Mouse (Mus musculus): ENCODE data around the gene 4930407I10Rik. TPM values are rescaled to one million over a fixed set of nuclear protein-coding genes. Genes with fewer than 3 reads are reported as not detected.

4930407I10Rik gene
- total and polyA plus RNA-seq, 3 experiments: not detected

DNA sequence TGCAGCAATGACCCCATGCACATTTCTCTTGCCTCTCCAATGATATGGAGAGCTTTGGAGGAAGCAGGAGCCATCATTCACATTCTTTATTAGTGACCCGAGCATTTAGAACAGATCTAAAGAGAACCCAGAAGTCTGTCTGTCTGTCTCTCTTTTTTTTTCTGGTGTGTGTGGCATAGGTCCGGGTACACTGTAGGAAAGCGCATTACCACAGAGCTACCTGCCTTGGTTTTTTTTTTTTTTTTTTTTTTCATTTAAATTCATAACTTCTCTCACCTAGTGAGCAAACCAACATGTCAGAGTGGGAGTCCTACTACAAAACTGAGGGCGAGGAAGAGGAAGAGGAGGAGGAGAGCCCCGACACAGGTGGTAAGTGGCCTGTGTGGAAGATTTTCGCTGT lies 42.1 kb upstream of the 4930407I10Rik start:
- H3K27me3 ChIP-seq (ENCODE audit: control insufficient read depth in 1 of 2, insufficient read depth in 2 of 2, low read length in 2 of 2): no peaks in the 10 kb centered on the region
- H3K27ac ChIP-seq (ENCODE audit: control insufficient read depth, low read depth, low read length): peak overlapping the region; percentile 59

GRCm38 (mm10) chr15:82017461-82017860 lies 41.5 kb upstream of the 4930407I10Rik start:
- peaks cover 12 to 31% of the 10 kb centered on the region in 2 experiments for H3K36me3 ChIP-seq (ENCODE audit: control insufficient read depth in 1 of 2, insufficient read depth in 2 of 2, low read length in 2 of 2)
- peak; percentile 53 for DNase-seq (ENCODE audit: low read depth, low spot score)
- no peaks in the 10 kb centered on the region for H3K27me3 ChIP-seq (ENCODE audit: control insufficient read depth in 1 of 2, insufficient read depth in 2 of 2, low read length in 2 of 2)
- peak overlapping the region; percentile 23 to 88 for H3K4me3 ChIP-seq (ENCODE audit: control insufficient read depth in 1 of 2, insufficient read depth in 1 of 2, low read depth in 2 of 2, low read length in 2 of 2)
- peak overlapping the region; percentile 84 for H3K9ac ChIP-seq (ENCODE audit: control insufficient read depth, low read depth, low read length, poor library complexity, severe bottlenecking)
- H3K79me2 ChIP-seq (ENCODE audit: control insufficient read depth, insufficient read depth, low read length, poor library complexity): peaks cover 40% of the 10 kb centered on the region
- TF ChIP-seq ZNF384 (IDR thresholded peaks at IDR 0.05; ENCODE audit: low read depth, low read length) (peak; percentile 5; the same call in 1 of the 2 replicates), CTCF (IDR thresholded peaks at IDR 0.05 in 2 of 3, conservative IDR thresholded peaks at IDR 0.05 in 1 of 3; ENCODE audit: control insufficient read depth in 1 of 3, insufficient read depth in 1 of 3, low read depth in 2 of 3, low read length in 3 of 3, poor library complexity in 1 of 3, severe bottlenecking in 1 of 3) (peak in 1 of 3 experiments; percentile 9; a peak in 1 of 6 replicates), TCF12 (IDR thresholded peaks at IDR 0.05; ENCODE audit: low read depth, low read length) (no peak), ZMIZ1 (IDR thresholded peaks at IDR 0.05; ENCODE audit: low read depth, low read length) (no peak)
- H3K9me3 ChIP-seq (replicated peaks; ENCODE audit: insufficient read depth, low read length): no peaks in the 10 kb centered on the region
- no peak overlapping the region for H3K27ac ChIP-seq (ENCODE audit: control insufficient read depth, low read depth, low read length)
- peaks cover 8 to 26% of the 10 kb centered on the region in 2 experiments; a peak in 3 of 4 replicates for H3K4me1 ChIP-seq (ENCODE audit: control insufficient read depth in 1 of 2, insufficient read depth in 2 of 2, low read length in 2 of 2)

More for the DNA sequence above, 42.1 kb upstream of the 4930407I10Rik start:
- peak overlapping the region; percentile 81 to 88 for H3K4me3 ChIP-seq (ENCODE audit: control insufficient read depth in 1 of 2, insufficient read depth in 1 of 2, low read depth in 2 of 2, low read length in 2 of 2)
- peaks cover 12 to 31% of the 10 kb centered on the region in 2 experiments for H3K36me3 ChIP-seq (ENCODE audit: control insufficient read depth in 1 of 2, insufficient read depth in 2 of 2, low read length in 2 of 2)
- peak; percentile 50 for DNase-seq (ENCODE audit: low read depth, low spot score)
- peak; percentile 96 for TF ChIP-seq CHD1 (IDR thresholded peaks at IDR 0.05; ENCODE audit: low read depth, low read length)
- TF ChIP-seq ZNF384 (IDR thresholded peaks at IDR 0.05; ENCODE audit: low read depth, low read length): peak; percentile 82
- TF ChIP-seq MAFK (IDR thresholded peaks at IDR 0.05; ENCODE audit: borderline replicate concordance, low read depth, low read length): no peak
- TF ChIP-seq RAD21 (IDR thresholded peaks at IDR 0.05; ENCODE audit: low read depth, low read length): no peak
- H3K4me1 ChIP-seq (ENCODE audit: control insufficient read depth in 1 of 2, insufficient read depth in 2 of 2, low read length in 2 of 2): peaks cover 8 to 26% of the 10 kb centered on the region in 2 experiments; a peak in 3 of 4 replicates
- H3K79me2 ChIP-seq (ENCODE audit: control insufficient read depth, insufficient read depth, low read length, poor library complexity): peaks cover 41% of the 10 kb centered on the region
- H3K9me3 ChIP-seq (replicated peaks; ENCODE audit: insufficient read depth, low read length): no peaks in the 10 kb centered on the region
- H3K9ac ChIP-seq (ENCODE audit: control insufficient read depth, low read depth, low read length, poor library complexity, severe bottlenecking): peak overlapping the region; percentile 84

- Histone ChIP-seq H3K4me1 (ENCODE audit: control insufficient read depth in 1 of 2, insufficient read depth in 2 of 2, low read length in 2 of 2) (peaks cover 3 to 21% of the 10 kb centered on the region in 2 experiments; a peak in 3 of 4 replicates), H3K79me2 (ENCODE audit: control insufficient read depth, insufficient read depth, low read length, poor library complexity) (peaks cover 31% of the 10 kb centered on the region), H3K36me3 (ENCODE audit: control insufficient read depth in 1 of 2, insufficient read depth in 2 of 2, low read length in 2 of 2) (peaks cover 14 to 25% of the 10 kb centered on the region in 2 experiments), H3K27ac (ENCODE audit: control insufficient read depth, low read depth, low read length) (peak overlapping the region; percentile 47; the same call in 1 of the 2 replicates), H3K9ac (ENCODE audit: control insufficient read depth, low read depth, low read length, poor library complexity, severe bottlenecking) (0 out of 2 replicates have a peak overlapping the region, but pooled peaks have one; percentile 10), H3K27me3 (ENCODE audit: control insufficient read depth in 1 of 2, insufficient read depth in 2 of 2, low read length in 2 of 2) (no peaks in the 10 kb centered on the region), H3K4me3 (ENCODE audit: control insufficient read depth in 1 of 2, insufficient read depth in 1 of 2, low read depth in 2 of 2, low read length in 2 of 2) (no peak overlapping the region), H3K9me3 (replicated peaks; ENCODE audit: insufficient read depth, low read length) (no peaks in the 10 kb centered on the region)
- TF ChIP-seq RAD21 (IDR thresholded peaks at IDR 0.05; ENCODE audit: low read depth, low read length) (no peak), EP300 (IDR thresholded peaks at IDR 0.05; ENCODE audit: low read depth in 1 of 2, low read length in 2 of 2) (peak in 1 of 2 experiments; percentile 19; a peak in 1 of 4 replicates), KAT2A (conservative IDR thresholded peaks at IDR 0.05; ENCODE audit: low read depth, low read length) (no peak), ETS1 (IDR thresholded peaks at IDR 0.05; ENCODE audit: low read depth, low read length) (peak; percentile 70; the same call in 1 of the 2 replicates), TAL1 (IDR thresholded peaks at IDR 0.05; ENCODE audit: low read length) (no peak), POLR2A (IDR thresholded peaks at IDR 0.05; ENCODE audit: control insufficient read depth in 1 of 2, insufficient read depth in 1 of 2, low read depth in 1 of 2, low read length in 2 of 2, poor library complexity in 1 of 2) (no peak), MAFK (IDR thresholded peaks at IDR 0.05; ENCODE audit: borderline replicate concordance, low read depth, low read length) (no peak), BHLHE40 (IDR thresholded peaks at IDR 0.05; ENCODE audit: borderline replicate concordance, low read depth, low read length) (no peak), ZNF384 (IDR thresholded peaks at IDR 0.05; ENCODE audit: low read depth, low read length) (no peak), CTCF (IDR thresholded peaks at IDR 0.05 in 2 of 3, conservative IDR thresholded peaks at IDR 0.05 in 1 of 3; ENCODE audit: control insufficient read depth in 1 of 3, insufficient read depth in 1 of 3, low read depth in 2 of 3, low read length in 3 of 3, poor library complexity in 1 of 3, severe bottlenecking in 1 of 3) (no peak), MEF2A (IDR thresholded peaks at IDR 0.05; ENCODE audit: extremely low read depth, insufficient replicate concordance, low read depth, low read length, poor library complexity, severe bottlenecking) (no peak), HCFC1 (IDR thresholded peaks at IDR 0.05; ENCODE audit: low read depth, low read length) (no peak), SIN3A (IDR thresholded peaks at IDR 0.05; ENCODE audit: low read length) (no peak), MXI1 (IDR thresholded peaks at IDR 0.05; ENCODE audit: low read depth, low read length) (no peak; the same call in 1 of the 2 replicates), NELFE (IDR thresholded peaks at IDR 0.05; ENCODE audit: low read depth, low read length) (no peak)
- peak; percentile 51 for DNase-seq (ENCODE audit: low read depth, low spot score)
These were observed 39.7 kb upstream of the 4930407I10Rik start for GRCm38 (mm10) chr15:82019288-82019687.

All from MEL (cell line).